Mouse (Mus musculus): ENCODE measurements around the gene Hydin. TPM values are rescaled to one million over a fixed set of nuclear protein-coding genes. Genes with fewer than 3 reads are reported as not detected.
A peak's percentile ranks its signal among the peaks of the same experiment; 100 is the strongest.

Gene Hydin
- polyA plus RNA-seq, 1 experiment from 2014 or later = 0.10 TPM

DNA sequence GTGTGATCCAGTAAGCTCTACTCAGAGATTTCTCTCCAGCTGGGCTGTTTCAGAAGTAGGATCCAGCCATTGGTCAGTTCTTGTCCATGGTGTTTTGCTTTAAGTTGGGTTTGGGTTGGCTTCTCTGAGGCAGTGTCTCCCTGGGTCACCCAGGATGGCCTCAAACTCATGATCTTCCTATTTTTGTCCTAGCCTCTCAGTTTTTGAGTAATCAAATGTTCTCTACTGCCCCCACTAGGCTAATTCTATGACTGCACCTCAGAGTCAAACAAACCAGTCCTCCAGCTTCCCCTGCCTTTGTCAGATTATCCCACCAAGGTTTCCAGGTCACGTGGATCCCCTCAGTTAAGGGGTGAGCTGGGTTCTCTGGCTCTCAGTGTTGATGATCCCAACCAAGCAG is 337.8 kb downstream of the Hydin start:
- in situ Hi-C loops (cut with MboI; ENCODE audit: low pct_unique_long_range_greater_than_20kb) = loop anchor here (10.0 kb wide), 1 partner anchor 460 kb away; no protein-coding TSS in a partner anchor
- ChIA-PET CTCF (interaction anchor here (1.4 to 1.5 kb wide), 3 partner anchors 13 to 394 kb away, joined by 3 to 5 read pairs (median 3); no protein-coding TSS in a partner anchor), POLR2A (no interaction called here)
- no peak for DNase-seq (ENCODE audit: low read depth, low spot score)
- peaks cover 39% of the 10 kb centered on the region for H3K27me3 ChIP-seq
- TF ChIP-seq CTCF (IDR thresholded peaks at IDR 0.05) = peak; percentile 65
- ATAC-seq = no peak

DNA sequence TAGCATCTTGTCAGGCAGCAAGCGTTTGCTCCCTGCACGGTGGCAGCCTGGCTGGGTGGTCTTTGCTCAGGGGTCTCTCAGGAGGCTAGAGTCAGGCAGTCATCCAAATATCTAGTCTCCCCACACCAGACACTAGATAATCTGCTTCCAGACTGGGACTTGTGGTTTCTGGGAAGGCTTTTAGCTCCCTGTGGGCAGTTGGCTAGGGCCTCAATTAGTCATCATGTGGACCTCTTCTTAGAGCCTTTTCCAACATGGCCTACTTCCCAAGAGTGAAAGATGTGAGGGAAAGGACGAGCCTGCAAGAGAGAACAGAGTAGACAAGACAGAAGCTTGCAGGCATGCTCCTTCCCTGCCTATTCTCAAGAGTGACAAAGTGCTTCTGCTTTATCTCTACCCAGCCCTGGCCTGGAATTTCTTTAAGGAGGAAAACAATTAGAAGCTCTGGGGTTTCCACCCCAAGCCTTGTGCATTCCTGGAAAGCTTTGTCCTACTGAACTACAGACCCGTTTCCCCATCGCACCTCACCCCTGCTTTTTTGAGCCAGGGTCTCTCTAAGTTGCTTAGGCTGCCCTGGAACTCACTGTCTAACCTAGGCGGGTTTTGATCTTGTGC is 338.7 kb downstream of the Hydin start:
- ChIA-PET POLR2A (no interaction called here), CTCF (interaction anchor here (1.4 to 1.5 kb wide), 4 partner anchors 12 to 459 kb away, joined by 3 to 5 read pairs (median 3); no protein-coding TSS in a partner anchor)
- in situ Hi-C loops (cut with MboI; ENCODE audit: low pct_unique_long_range_greater_than_20kb) = loop anchor here (10.0 kb wide), 1 partner anchor 461 kb away; no protein-coding TSS in a partner anchor
- no peak for ATAC-seq
- H3K27me3 ChIP-seq = peaks cover 37% of the 10 kb centered on the region
- no peak for DNase-seq (ENCODE audit: low read depth, low spot score)
- no peak for TF ChIP-seq CTCF (IDR thresholded peaks at IDR 0.05)

DNA sequence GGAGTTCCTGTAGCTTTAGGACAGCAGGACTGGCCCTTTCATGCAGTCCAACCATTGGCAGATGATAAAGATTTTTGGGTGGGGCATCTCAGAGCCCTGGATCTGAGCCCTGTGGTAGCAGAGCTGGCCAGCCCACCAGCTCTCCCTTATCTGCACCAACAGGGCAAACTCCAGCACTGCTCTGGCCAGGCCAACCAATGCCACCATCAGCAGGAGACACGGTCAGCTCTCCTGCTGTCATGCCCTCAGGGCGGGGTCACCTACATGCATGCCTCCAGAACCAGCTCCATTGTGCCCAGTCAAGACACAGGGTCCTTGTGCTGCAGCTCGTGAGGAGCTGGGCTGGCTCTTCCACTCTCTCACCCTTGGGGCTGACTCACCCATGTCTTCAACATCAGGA is 349.0 kb downstream of the Hydin start:
- peaks cover 39% of the 10 kb centered on the region for H3K27me3 ChIP-seq
- ChIA-PET CTCF (no interaction called here), POLR2A (no interaction called here)
- in situ Hi-C loops (cut with MboI; ENCODE audit: low pct_unique_long_range_greater_than_20kb) = no loop called here
- TF ChIP-seq CTCF (IDR thresholded peaks at IDR 0.05) = no peak
- no peak for ATAC-seq
- no peak for DNase-seq (ENCODE audit: low read depth, low spot score)

DNA sequence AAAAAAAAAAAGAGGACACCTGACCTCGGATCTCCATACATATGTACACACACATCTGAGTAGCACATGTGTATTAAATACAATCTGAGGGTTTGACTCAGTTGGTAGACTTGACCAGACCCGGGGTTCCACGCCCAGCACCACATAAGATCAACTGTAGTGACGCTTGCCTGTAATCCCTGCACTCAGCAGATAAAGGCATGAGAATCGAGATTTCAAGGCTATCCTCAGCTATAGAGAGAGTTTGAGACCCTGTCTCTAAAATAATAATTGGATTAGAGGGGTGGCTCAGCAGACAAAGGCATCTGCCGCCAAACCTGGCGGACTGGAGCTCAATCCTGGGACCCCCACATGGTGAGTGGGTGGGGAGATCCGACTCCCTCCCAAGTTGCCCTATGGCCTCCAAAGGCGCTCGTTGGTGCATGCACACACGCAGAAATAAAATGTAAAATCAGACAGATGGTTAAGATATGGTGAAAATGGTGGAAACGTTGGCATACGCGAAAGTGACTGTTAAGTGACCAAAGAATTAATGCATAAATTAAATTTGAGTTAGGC is 351.1 kb downstream of the Hydin start:
- CTCF ChIA-PET = interaction anchor here (0.8 to 1.0 kb wide), 2 partner anchors 11 to 13 kb away, joined by 3 to 5 read pairs; no protein-coding TSS in a partner anchor
- TF ChIP-seq CTCF (IDR thresholded peaks at IDR 0.05) = no peak
- POLR2A ChIA-PET = no interaction called here
- ATAC-seq (no peak), DNase-seq (ENCODE audit: low read depth, low spot score) (no peak)
- in situ Hi-C loops (cut with MboI; ENCODE audit: low pct_unique_long_range_greater_than_20kb) = no loop called here
- H3K27me3 ChIP-seq = peaks cover 31% of the 10 kb centered on the region

DNA sequence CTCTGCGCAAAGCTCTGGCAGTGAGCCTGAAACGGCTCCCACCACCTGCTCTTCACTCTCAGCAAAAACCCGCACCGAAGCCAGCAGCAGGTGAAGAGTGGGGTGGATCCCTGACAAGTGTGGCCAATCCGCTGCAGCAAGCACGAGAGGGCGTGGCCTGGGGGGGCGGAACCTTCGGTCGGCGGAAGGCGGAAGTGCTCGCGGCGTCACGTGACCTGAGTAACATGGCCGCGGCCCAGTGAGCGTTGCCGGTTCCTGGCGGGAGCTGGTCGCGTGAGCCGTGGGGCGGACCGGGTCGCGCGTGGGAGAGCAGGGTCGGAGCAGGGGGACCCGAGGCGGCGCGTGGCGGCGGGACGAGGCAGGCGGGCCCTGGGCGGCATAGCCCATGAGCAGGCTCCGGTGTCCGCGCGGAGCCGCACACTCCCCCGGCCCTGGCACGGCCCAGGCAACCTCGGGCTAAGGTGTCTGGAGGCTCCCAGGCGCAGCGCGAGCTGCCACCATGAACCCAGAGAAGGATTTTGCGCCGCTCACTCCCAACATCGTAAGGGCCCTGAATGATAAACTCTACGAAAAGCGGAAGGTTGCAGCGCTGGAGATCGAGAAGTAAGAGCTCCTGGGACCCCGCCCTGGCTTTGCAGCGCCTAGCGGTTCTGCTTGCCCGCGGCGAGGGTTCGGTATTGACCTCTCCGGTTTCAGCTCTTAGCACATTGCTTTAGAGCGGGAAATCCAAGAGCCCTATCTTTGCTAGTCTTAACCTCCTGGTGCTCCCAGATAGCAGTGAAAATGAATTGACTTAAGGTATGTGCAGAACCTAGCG is 351.8 kb downstream of the Hydin start, which contains the start of gene Vac14:
Vac14 (plus strand) TSS at position 195 of the 817 bp plus-strand sequence.
- DNase-seq (ENCODE audit: low read depth, low spot score) (peak; percentile 20), ATAC-seq (peak; percentile 92)
- ChIA-PET POLR2A (no interaction called here), CTCF (interaction anchor here (0.8 to 3.5 kb wide), 2 partner anchors 10 to 11 kb away, joined by 3 to 20 read pairs; no protein-coding TSS in a partner anchor)
- no peak for TF ChIP-seq CTCF (IDR thresholded peaks at IDR 0.05)
- in situ Hi-C loops (cut with MboI; ENCODE audit: low pct_unique_long_range_greater_than_20kb) = no loop called here
- H3K27me3 ChIP-seq = peaks cover 26% of the 10 kb centered on the region

DNA sequence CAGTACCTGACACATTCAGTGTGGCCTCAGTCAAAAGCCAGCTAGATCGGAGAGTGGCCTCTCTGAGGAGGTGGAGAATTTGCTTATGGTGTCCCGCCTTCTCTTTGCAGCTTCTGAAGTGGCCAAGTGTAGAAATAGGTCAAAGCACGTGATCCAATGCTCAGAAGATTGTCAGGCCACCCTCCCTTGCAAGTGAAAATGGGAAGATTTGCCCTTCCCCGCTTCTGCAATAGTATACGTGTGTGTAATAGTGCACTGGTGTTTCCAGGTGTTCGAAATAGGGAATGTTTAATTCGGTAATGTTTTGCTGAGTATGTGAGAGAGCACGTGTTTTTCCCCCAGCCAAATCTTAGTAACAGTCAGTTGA is 352.4 kb downstream of the Hydin start:
- TF ChIP-seq CTCF (IDR thresholded peaks at IDR 0.05) = no peak
- DNase-seq (ENCODE audit: low read depth, low spot score) (no peak), ATAC-seq (no peak)
- ChIA-PET POLR2A (no interaction called here), CTCF (interaction anchor here (1.2 to 3.5 kb wide), 3 partner anchors 10 to 219 kb away, joined by 3 to 20 read pairs (median 3); no protein-coding TSS in a partner anchor)
- in situ Hi-C loops (cut with MboI; ENCODE audit: low pct_unique_long_range_greater_than_20kb) = no loop called here
- peaks cover 21% of the 10 kb centered on the region for H3K27me3 ChIP-seq

DNA sequence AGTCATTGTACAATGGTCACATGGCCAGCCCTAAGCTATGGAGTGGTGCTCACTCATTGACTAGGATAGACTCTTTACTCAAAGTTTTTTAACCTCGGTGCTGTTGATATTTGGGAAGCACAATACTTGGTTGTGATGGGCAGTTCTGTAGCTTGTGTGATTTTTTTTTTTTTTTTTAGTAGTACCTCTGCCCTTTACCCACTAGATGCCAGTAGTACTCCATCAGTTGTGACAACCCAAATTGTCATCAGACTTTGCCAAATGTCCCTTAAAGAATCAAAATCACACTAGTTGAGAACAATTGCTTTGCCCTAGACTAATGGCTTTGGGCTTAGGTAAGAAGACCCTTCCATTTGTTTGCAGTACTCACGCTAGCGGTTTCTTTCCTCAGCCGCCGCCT is 353.1 kb downstream of the Hydin start:
- CTCF ChIA-PET = interaction anchor here (0.9 to 3.5 kb wide), 4 partner anchors 9 to 218 kb away, joined by 3 to 20 read pairs (median 3); no protein-coding TSS in a partner anchor
- peaks cover 20% of the 10 kb centered on the region for H3K27me3 ChIP-seq
- DNase-seq (ENCODE audit: low read depth, low spot score) (no peak), ATAC-seq (no peak)
- TF ChIP-seq CTCF (IDR thresholded peaks at IDR 0.05) = no peak
- POLR2A ChIA-PET = no interaction called here
- in situ Hi-C loops (cut with MboI; ENCODE audit: low pct_unique_long_range_greater_than_20kb) = no loop called here

DNA sequence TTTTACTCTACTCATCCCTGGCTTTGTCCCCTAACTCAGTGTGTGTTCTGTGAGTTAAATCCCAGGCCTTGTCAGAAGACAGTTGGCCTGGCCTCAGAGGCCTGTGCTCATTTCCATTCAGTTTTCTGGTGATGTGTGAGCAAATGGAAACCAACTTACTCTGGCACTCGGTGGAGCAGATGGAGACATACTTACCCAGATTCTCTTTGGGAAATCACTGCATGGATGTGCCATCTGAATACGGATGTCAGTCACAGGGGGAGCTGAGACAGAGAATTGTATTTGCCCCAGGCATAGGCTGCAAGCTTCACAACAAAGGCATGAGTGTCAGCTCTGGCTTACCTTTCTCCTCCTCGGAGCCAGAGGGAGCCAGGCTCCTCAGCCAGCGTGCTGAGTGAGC is 359.7 kb downstream of the Hydin start:
- in situ Hi-C loops (cut with MboI; ENCODE audit: low pct_unique_long_range_greater_than_20kb) = loop anchor here (25.0 kb wide), 1 partner anchor 361 kb away; the partner anchor contains the start of gene Ddx19a
- ChIA-PET CTCF (no interaction called here), POLR2A (no interaction called here)
- H3K27me3 ChIP-seq = no peaks in the 10 kb centered on the region
- DNase-seq (ENCODE audit: low read depth, low spot score) = no peak
- TF ChIP-seq CTCF (IDR thresholded peaks at IDR 0.05) = no peak
- no peak for ATAC-seq

DNA sequence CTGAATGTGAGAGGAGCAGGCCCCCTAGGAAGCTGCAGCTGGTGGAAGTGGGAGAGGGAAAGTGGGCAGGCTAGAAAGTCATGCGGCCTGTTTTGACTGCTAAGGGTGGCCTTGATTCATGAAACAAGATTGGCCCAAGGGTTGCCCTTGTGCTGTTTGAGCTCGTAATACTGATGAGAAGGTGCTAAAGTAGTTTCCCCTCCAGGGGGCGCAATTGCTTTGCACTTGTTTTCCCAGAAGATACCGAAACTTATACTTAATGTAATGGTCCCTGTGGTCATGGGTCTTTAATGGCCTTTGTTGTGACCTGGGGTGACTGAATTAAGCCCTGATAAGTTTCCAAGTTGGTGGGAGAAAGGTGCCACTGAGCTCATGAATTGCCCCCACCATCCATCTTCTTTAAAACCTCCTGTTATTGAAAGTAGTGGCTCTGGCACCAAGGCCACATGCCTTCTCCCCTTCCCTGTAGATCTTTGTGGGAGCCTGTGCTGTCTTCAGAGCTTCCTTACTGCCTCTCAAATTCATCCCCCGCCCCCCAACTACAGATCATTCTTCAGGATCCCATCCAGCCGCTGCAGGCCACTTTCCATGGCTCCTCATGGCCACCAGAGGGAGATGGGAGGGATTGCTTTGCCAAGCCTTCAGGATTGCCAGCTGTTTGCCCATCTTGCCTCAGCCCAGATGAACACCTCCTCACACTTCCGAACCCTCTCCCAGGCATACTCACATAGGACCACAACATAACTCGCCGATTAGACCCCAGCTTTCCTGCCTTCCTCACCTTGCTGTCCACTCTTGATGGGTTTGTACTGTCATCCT is 362.7 kb downstream of the Hydin start:
- ChIA-PET POLR2A (no interaction called here), CTCF (interaction anchor here (0.6 to 4.0 kb wide), 19 partner anchors 9 to 255 kb away, joined by 3 to 20 read pairs (median 3); partner anchors contain the start of gene Vac14)
- TF ChIP-seq CTCF (IDR thresholded peaks at IDR 0.05) = peak; percentile 75
- in situ Hi-C loops (cut with MboI; ENCODE audit: low pct_unique_long_range_greater_than_20kb) = loop anchor here (25.0 kb wide), 1 partner anchor 358 kb away; the partner anchor contains the start of gene Ddx19a
- ATAC-seq (peak; percentile 50), DNase-seq (ENCODE audit: low read depth, low spot score) (no peak)
- H3K27me3 ChIP-seq = no peaks in the 10 kb centered on the region

Measured in Patski (cell line).